Mouse (Mus musculus): ENCODE measurements around the gene Smim6.

DNA sequence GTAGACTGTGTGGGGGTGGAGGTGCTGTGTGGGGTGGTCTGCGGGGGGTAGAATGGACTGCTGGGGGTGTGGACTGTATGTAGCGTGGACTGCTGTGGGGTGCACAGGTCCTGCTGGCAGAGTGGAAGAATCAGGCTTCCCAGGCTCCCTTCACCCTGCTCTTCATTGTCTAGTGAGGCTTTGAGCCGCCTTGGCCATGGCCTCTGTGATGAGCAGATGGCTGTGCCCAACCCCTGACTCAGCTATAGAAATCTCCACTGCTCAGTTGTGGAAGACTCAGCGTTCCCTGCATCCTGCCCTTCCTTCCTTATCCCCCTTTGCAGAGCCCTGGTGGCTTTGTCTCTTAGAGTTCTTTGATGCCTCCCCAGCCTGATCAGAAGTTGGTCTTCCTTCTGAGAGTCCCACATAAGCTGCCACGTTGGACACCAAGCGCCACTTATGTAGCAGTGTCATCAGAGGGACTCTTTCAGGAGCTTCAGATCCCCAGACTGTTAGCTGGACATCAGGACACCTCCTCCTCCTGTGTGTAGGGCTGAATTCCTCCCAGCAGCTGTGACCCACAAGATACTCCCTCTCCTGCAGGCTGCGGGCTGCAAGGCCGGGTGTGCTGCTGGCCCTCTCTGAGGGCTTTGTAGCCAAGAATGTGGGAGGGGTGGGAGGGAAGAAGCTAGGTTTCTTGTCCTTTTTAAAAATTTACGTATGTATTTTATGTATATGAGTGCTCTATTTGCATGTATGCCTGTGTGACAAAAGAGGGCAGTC is 51.0 kb downstream of the Smim6 start:
- TF ChIP-seq CTCF (conservative IDR thresholded peaks at IDR 0.05; ENCODE audit: low read length) (no peak), NANOG (IDR thresholded peaks at IDR 0.05; ENCODE audit: borderline replicate concordance, low read length) (no peak)

Measured in E14TG2a.4 (cell line).